Mouse (Mus musculus) kidney, embryonic 15.5 days (tissue): ENCODE data around the gene Olfr975. TPM values are rescaled to one million over a fixed set of nuclear protein-coding genes. Genes with fewer than 3 reads are reported as not detected.

Experiments
- polyA plus RNA-seq: library from polyadenylated mRNA; unstranded; fragments of >200 nt; fragmentation: Nextera tagmentation; extraction: Ambion mirVana; gene quantifications from 2 replicates; pipeline ENCODE4 v1.2.1, GENCODE M21; 2015

Gene Olfr975
- polyA plus RNA-seq, 1 experiment from 2014 or later, result not detected

Other genes with a start within 250 kb of the Olfr975 start
- not detected in 2 replicates for gene Olfr149, start 244.9 kb downstream of the Olfr975 start, polyA plus RNA-seq
- not detected in 2 replicates for gene Olfr965, start 240.7 kb downstream of the Olfr975 start, polyA plus RNA-seq
- not detected in 2 replicates for gene Olfr150, start 221.1 kb downstream of the Olfr975 start, polyA plus RNA-seq
- not detected in 2 replicates for gene Olfr967, start 205.8 kb downstream of the Olfr975 start, polyA plus RNA-seq
- not detected in 2 replicates for gene Olfr968, start 168.8 kb downstream of the Olfr975 start, polyA plus RNA-seq
- gene Olfr969, start 161.1 kb downstream of the Olfr975 start, polyA plus RNA-seq, result not detected in 2 replicates
- gene Olfr970, start 143.2 kb downstream of the Olfr975 start, polyA plus RNA-seq, result not detected in 2 replicates
- gene Olfr971, start 115.2 kb downstream of the Olfr975 start, polyA plus RNA-seq, result not detected in 2 replicates
- gene Olfr972, start 85.6 kb downstream of the Olfr975 start, polyA plus RNA-seq, result not detected in 2 replicates
- gene Olfr229, start 44.7 kb downstream of the Olfr975 start, polyA plus RNA-seq, result not detected in 2 replicates
- not detected in 2 replicates for gene Olfr974, start 14.5 kb downstream of the Olfr975 start, polyA plus RNA-seq
- not detected in 2 replicates for gene Olfr976, start 9.1 kb upstream of the Olfr975 start, polyA plus RNA-seq
- gene Olfr978, start 40.1 kb upstream of the Olfr975 start, polyA plus RNA-seq, result not detected in 2 replicates
- not detected in 2 replicates for gene Olfr979, start 51.4 kb upstream of the Olfr975 start, polyA plus RNA-seq
- not detected in 2 replicates for gene Olfr980, start 57.5 kb upstream of the Olfr975 start, polyA plus RNA-seq
- not detected in 2 replicates for gene Olfr981, start 69.4 kb upstream of the Olfr975 start, polyA plus RNA-seq
- not detected in 2 replicates for gene Olfr982, start 121.8 kb upstream of the Olfr975 start, polyA plus RNA-seq
- not detected in 2 replicates for gene Olfr983, start 141.5 kb upstream of the Olfr975 start, polyA plus RNA-seq
- not detected in 2 replicates for gene Olfr984, start 162.2 kb upstream of the Olfr975 start, polyA plus RNA-seq
- gene Olfr985, start 178.1 kb upstream of the Olfr975 start, polyA plus RNA-seq, result not detected in 2 replicates
- not detected in 2 replicates for gene Tmem225, start 196.1 kb upstream of the Olfr975 start, polyA plus RNA-seq
- not detected in 2 replicates for gene Olfr986, start 228.9 kb upstream of the Olfr975 start, polyA plus RNA-seq
- gene Zfp202, start 240.3 kb upstream of the Olfr975 start, polyA plus RNA-seq, result 6.8 and 7.5 TPM in 2 replicates